Mouse (Mus musculus) heart, adult 8-10 months (tissue): ENCODE data around the gene Fcgr3. TPM values are rescaled to one million over a fixed set of nuclear protein-coding genes. Genes with fewer than 3 reads are reported as not detected.
A peak's percentile ranks its signal among the peaks of the same experiment; 100 is the strongest.
"Not testable (repeated sequence)": the region's sequence is repeated elsewhere in the genome, so short reads cannot be mapped to it uniquely, and the experiment has no call there.

Experiments used
- DNase-seq: peaks from one replicate; pipeline ENCODE4 v3.0.0; 2022; ENCODE audit warnings: low spot score
- total RNA-seq, 4 experiments: library from RNA; stranded (reverse); gene quantifications; 2 replicates each; pipeline ENCODE4 v1.2.4; 2022

Fcgr3 gene
- 10 to 100 TPM in 2 of 4 experiments, 1 to 10 TPM in 2; 7.8 to 13.7 (median 9.7) TPM for total RNA-seq

GRCm38 (mm10) chr1:171064491-171065242, at the start of gene Fcgr3:
TSS of gene Fcgr3 (minus strand) at chr1:171064935.
- peak; percentile 86 for DNase-seq

DNA sequence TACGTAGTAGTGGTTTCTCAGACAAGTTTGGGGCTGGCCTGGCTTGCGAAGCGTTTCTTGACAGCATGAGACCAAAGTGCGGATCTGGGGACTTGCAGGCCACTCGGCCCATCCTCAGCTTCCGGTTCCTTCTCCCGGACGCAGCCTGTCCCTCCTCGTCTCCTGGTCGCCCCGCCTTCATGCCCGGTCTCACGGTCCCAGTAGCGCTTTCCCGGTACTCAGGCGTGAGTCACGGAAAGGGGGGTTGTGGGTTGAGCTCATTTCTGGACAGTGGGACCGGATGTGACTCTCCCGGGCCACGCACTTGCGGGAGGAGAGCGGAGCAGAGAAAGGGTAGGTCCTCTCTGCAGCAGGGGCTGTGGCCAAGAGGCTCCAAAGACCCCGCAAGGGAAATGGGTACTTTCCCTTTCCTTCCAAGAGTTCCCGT, 49.2 kb upstream of the Fcgr3 start, which contains the start of gene Cfap126:
Gene Cfap126 (plus strand): TSS at position 46 of the 427 bp plus-strand sequence.
- DNase-seq = peak; percentile 92

DNA sequence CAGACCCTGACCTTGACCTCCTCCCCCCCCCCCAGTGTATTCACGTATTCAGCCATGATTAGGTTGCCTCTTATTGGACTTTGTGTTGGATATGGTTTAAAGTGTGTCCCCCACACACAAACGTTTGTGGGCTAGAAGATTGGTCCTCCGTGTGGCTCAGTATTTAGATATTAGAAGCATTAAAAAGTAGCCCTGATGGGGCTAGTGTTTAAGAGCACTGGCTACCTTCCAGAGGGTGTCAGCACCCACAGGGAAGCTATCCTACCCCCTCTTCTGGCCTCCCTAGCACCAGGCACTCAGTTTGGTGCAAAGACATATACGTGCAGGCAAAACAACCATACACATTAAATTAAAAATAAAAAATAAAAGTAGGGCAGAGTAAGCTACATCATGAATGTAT, 48.3 kb upstream of the Fcgr3 start:
- DNase-seq = no peak

GRCm38 (mm10) chr1:171111781-171112575, 47.2 kb upstream of the Fcgr3 start:
- peak; percentile 63 for DNase-seq

GRCm38 (mm10) chr1:171111020-171111780, 46.5 kb upstream of the Fcgr3 start:
- DNase-seq = peak; percentile 93

DNA sequence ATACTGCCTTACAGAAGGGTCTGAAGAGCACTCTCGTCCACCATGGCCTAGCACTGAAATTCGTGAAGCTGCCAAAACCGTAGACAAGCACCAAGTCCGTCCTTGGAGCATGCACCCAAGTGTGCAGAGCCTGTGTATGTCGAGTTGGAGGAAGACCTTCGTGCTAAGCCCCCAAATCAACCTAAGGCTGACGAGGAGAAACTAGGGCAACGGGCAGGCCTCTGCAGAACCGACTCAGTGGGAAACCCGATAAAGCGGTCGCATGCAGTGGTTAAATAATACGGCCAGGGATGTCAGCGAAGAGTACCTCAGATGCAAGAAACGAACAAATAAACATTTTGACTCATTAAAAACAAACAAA, 45.9 kb upstream of the Fcgr3 start:
- DNase-seq = no peak

DNA sequence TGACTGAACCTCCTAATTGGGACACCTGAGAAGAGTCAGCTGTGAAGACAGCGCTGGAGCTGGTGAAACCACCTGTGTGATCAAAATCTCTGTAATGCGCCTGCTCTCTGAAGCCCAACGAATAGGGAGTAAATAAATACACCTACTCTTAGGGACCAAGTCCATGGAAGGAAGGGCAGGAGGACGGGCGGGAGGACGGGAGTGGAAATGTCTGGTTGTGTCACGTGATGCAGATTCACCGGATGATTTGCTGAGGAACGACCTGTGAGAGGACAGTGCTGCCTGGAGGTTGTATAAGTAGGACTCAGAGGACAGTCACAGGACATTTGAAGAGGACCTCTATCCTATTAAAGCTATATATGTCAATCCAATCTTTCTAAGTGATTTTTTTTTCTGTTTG, 44.9 kb upstream of the Fcgr3 start:
- no peak for DNase-seq

DNA sequence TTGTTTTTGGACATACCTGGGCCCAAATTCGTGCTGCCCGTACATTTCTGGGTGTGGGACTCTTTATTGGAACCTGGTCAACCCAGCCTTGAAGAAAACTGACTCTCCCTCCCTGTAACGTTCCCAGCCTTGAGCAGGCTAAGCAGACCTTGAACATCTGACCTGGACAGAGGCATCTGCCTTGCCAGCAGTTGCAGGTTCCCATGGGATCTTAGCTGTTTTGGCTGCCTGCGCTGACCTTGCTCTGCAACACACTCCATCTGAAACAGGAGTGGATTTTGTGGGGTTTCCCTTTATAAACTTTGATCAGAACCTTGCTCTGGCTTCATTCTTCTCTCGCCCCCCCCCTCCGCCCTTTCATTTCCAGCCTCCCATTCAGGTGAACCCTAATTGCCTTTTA, 40.5 kb upstream of the Fcgr3 start:
- DNase-seq = no peak

DNA sequence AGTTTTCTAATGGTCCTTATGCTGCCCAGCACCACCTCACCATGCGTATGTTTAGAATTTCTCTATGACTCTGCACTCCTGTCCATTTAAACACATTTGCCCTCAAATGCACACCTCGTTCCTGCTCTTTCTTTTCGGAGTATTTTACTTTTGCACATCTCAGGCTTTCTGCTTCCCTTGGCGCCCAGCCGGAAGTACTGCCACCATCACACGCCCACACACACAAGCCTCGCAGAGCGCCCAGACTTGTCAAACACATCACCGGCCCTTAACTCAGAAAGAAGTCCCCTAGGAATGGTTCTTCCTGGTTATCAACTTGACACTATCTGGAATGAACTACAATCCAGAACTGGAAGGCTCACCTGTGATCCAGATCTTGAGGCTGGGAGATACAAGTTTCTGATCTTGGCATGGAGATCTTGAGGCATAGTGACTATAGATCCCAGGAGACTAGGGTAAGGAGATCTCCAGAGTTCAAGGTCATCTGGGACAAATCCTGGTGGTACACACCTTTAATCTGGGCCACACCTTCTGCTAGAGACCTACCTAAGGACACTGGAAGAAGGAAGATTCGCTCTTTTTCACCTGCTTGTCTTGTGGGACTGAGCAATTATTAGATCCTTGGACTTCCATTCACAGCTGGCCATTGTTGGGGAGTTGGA, 38.6 kb upstream of the Fcgr3 start:
- no peak for DNase-seq

DNA sequence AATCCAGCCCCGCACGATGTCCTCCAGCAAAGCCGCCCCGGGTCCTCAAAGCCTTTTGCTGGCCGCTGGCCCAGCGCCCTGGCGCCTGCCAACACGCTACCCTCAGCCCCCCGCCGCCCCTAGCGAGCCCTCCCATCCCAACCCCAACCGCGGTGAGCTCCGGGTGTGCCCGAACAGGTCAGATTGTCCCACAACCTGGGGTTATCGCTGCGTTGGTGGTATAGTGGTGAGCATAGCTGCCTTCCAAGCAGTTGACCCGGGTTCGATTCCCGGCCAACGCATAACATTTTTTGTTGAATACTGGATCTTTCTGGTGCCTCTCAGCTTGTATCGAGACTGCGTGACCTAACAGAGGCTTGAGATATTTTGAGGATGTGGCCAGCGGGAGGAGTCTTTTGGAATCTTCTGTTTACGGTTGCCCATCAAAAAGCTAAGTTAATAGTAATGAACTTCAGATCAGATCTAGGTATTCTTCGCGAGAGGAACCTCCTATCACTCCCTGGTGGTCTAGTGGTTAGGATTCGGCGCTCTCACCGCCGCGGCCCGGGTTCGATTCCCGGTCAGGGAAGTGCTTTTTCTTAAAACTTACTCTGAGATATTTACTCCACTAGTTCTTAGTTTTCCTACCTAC, 37.9 kb upstream of the Fcgr3 start:
- peak; percentile 91 for DNase-seq

DNA sequence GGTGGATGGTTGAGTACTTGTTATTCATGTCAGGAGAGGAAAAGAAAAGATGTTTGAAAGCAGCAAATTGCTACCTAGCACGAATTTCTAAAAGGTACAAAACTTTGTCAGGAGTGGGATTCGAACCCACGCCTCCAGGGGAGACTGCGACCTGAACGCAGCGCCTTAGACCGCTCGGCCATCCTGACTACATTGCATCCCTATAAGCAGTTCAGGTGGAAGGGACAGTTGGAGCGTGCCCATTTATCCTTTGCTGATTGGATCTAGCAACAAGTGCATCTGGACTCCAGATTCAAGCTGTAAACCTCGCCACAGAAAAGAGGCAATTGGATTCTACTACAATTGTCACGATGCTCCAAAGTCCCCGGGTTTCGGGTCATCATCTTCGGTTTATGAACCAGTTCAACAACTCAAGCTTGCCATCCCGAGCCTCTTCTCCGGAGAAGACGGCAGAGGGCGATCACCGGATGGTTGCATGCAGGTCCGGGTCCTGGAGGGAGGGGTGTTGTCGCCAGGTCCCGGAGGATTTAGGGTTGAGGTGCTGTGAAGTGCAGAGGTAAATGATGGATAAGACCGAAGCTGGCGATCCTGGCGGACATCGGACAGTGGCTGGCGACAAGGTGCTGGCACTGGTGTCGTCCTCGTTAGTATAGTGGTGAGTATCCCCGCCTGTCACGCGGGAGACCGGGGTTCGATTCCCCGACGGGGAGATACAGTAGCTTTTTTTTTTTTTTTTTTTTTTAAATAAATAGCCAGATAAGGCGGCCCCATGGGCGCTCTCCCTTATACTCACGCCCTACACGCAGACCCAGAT, 37.2 kb upstream of the Fcgr3 start:
- DNase-seq = peak; percentile 89

DNA sequence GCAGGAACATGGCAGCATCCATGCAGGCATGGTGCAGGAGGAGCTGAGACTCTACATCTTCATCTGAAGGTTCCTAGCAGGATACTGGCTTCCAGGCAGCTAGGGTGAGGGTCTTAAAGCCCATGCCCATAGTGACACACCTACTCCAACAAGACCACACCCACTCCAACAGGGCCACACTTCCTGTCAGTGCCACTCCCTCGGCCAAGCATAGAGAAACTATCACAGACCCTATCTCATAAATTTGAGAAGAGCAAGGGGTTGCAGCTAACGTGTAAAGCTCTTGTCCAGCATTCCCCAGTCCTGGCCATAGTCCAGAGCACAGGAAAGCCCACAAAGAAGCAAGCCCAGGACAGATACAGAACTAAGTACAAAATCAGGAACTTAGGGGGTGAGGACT, 36.3 kb upstream of the Fcgr3 start:
- DNase-seq = no peak

- no peak for DNase-seq
These were observed 32.9 kb upstream of the Fcgr3 start for GRCm38 (mm10) chr1:171097612-171098011.

DNA sequence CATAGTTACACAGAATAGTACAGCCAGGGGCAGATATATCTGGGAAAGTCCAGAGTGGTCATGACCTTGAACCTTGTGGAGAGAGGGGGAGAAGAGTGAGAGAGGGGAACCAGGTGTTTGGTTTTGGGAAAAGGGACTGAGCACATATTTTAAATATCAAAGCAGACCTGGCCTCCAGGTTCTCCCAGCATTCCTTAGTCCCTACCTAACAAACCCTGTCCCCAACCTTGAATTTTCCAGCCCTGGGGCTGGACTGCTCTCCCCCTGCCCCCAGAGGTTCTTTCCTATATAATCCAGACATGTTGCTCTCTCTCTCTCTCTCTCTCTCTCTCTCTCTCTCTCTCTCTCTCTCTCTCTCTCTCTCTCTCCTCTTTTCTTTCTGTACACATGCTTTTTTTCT, 32.4 kb upstream of the Fcgr3 start:
- no peak for DNase-seq

DNA sequence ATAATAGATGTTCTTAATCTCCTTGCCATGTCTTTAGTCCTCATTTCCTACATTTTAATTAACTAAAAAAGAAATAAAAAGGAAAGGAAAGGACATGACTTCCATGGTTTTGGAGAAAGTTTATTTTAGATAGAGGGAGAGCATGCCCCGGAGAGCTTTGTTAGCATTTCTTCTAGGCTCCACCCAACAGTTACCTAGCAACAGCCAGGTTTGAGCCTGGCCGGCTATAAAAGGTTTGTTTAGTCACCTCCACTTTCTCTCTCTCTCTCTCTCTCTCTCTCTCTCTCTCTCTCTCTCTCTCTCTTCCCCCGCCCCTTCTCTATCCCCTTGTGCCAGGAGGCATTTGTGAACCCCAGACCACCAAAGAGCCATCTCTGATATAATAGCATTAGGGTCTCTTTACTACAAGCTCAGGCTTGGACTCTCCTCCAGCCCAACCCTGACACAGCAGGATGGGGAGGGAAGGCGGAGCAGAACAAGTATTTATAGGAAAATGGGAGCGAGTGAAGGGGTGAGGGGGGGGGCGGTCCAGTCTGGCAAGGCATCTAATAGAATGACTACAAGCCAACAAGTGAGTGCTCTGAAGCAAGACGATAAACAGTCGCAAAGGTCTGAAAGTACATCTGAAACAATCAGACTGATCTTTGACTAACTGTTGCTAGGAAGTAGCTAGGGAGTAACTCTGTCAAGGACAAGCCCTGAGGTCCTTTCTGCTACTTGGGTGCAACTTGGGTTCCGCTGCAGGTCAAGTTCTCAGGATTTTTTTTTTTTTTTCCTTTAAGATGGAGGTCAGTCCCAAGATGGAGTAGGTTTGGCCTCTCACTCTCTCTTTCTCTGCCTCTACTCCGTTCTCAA, 31.6 kb upstream of the Fcgr3 start:
- no peak for DNase-seq

- no peak for DNase-seq
These were observed 29.7 kb upstream of the Fcgr3 start for GRCm38 (mm10) chr1:171094424-171094823.

DNA sequence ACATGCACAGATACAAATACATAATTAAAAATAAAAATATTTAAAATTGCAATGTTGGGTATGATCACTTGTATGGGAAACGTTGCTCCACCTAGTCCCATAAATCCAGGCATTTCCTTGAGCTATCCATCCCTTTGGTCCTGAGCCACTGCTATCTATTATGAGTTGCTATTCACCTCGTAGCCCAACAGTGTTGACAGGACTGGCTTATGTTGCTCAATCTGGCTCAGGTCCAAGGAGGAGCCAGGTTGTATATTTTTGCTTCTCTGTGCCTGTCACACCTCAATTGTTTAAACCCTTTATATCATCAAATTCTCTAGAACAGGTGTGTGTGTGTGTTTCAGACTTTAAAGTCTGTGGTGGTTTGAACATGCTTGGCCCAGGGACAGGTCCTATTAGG, 26.0 kb upstream of the Fcgr3 start:
- DNase-seq = no peak

- DNase-seq = no peak
These were observed 25.2 kb upstream of the Fcgr3 start for GRCm38 (mm10) chr1:171089891-171090290.

- not testable (repeated sequence) for DNase-seq
These were observed 23.6 kb upstream of the Fcgr3 start for GRCm38 (mm10) chr1:171088237-171088869.
